ENCODE assay signal across 14 mouse cellular contexts in the genomic region with DNA sequence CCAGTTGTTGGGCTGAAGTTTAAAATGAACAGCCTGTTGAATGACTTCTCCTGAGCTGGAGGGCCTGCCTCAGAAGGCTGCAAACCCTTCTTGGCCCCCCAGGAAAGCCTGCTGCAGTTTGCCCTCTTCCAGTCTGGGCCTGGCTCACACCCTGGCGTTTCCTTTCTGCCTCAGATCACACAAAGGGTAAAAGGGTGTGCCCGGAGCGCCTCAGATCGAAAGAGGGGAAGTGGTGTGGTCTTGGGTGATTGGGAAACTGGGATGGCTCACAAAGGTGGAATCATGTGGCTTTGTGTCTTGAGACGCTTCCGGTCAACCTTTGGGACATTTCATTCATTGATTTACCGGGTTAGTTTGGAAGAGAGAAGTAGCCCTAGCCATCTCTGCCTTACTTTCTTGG. TPM values are rescaled to one million over a fixed set of nuclear protein-coding genes. Genes with fewer than 3 reads are reported as not detected.
DNase-seq lines count a peak whose midpoint lies in the region; ATAC-seq lines count a peak whose summit lies in the region.
"Had no signal": no experiment of that assay in that cellular context is flagged by ENCODE, and none has a peak within 500 bp of the region (broad histone marks: within the 10 kb centered on the region; RNA-seq: fewer than 3 reads in every experiment).

No protein-coding gene starts in this region.

- peak; percentile 94 for DNase-seq in heart, adult 11 months
- DNase-seq in heart, postnatal 4 days = no peak
- peak; percentile 71 for DNase-seq in 416B (ENCODE audit: low read depth)
- no peak for DNase-seq in B cell, adult 2 months
- no peak for DNase-seq in adrenal gland, adult 8-10 months
- DNase-seq in ovary, postnatal 36 days (ENCODE audit: low spot score) = no peak
- DNase-seq: kidney, postnatal 4 days; lung, embryonic 14.5 days had no signal

- peaks cover 56% of the 10 kb centered on the region for H3K4me1 ChIP-seq in brown adipose tissue, adult 24 weeks (ENCODE audit: control insufficient read depth, insufficient read depth, insufficient read length, low read length)

- peak; percentile 51 for ATAC-seq in megakaryocyte progenitor cell, adult 5-6 weeks (replicated peaks; ENCODE audit: poor library complexity)
- ATAC-seq: hindbrain, embryonic 16.5 days had no signal

- no peak overlapping the region for H3K4me3 ChIP-seq in brown adipose tissue, adult 24 weeks (ENCODE audit: insufficient read depth, low read depth, low read length)

- peak overlapping the region; percentile 17 for H3K27ac ChIP-seq in brown adipose tissue, adult 24 weeks (replicated peaks; ENCODE audit: low read depth, low read length)

RNA-seq across cellular contexts. Expression of gene B230217C12Rik, which starts 14.2 kb away (rescaled TPM):
- total RNA-seq in heart, postnatal 4 days (2021) = under 1 TPM; 0.77 to 0.79 TPM
- polyA plus RNA-seq in brown adipose tissue, adult 24 weeks (2012; ENCODE audit: insufficient read depth, insufficient read length, missing spikeins) = 0.59 and 2.0 TPM in 2 replicates
- 2.1 and 3.8 TPM in 2 replicates for total RNA-seq in megakaryocyte progenitor cell, adult 5-6 weeks (2015)
- total RNA-seq in megakaryocyte progenitor cell, adult 5-6 weeks (2017) = 0.17 TPM in 2 replicates
- total RNA-seq in adrenal gland, adult 8-10 months (2022) = 1 to 10 TPM; 3.7 to 7.2 (median 6.2) TPM

RNA-seq across cellular contexts. Expression of gene Lasp1, which starts 27.6 kb away (rescaled TPM):
- total RNA-seq in heart, postnatal 4 days (2021) = 10 to 100 TPM; 73.3 to 74.4 TPM
- 56.3 and 58.1 TPM in 2 replicates for polyA plus RNA-seq in brown adipose tissue, adult 24 weeks (2012; ENCODE audit: insufficient read depth, insufficient read length, missing spikeins)
- total RNA-seq in megakaryocyte progenitor cell, adult 5-6 weeks (2015) = 40.1 and 47.2 TPM in 2 replicates
- 139 and 201 TPM in 2 replicates for total RNA-seq in megakaryocyte progenitor cell, adult 5-6 weeks (2017)
- total RNA-seq in adrenal gland, adult 8-10 months (2022) = 100 to 1,000 TPM; 131 to 177 (median 143) TPM

RNA-seq across cellular contexts. Expression of gene Rpl23, which starts 44.2 kb away (rescaled TPM):
- 100 to 1,000 TPM; 738 to 764 TPM for total RNA-seq in heart, postnatal 4 days (2021)
- polyA plus RNA-seq in brown adipose tissue, adult 24 weeks (2012; ENCODE audit: insufficient read depth, insufficient read length, missing spikeins) = 268 and 348 TPM in 2 replicates
- 1,765 and 1,897 TPM in 2 replicates for total RNA-seq in megakaryocyte progenitor cell, adult 5-6 weeks (2015)
- 1,416 and 1,747 TPM in 2 replicates for total RNA-seq in megakaryocyte progenitor cell, adult 5-6 weeks (2017)
- total RNA-seq in adrenal gland, adult 8-10 months (2022) = 100 to 1,000 TPM; 753 to 943 (median 843) TPM

RNA-seq across cellular contexts. Expression of gene 1700001P01Rik, which starts 50.7 kb away (rescaled TPM):
- total RNA-seq in heart, postnatal 4 days (2021) = under 1 TPM in 1 of 2 experiments, not detected in 1; 0.45 TPM
- not detected in 2 replicates for polyA plus RNA-seq in brown adipose tissue, adult 24 weeks (2012; ENCODE audit: insufficient read depth, insufficient read length, missing spikeins)
- total RNA-seq in megakaryocyte progenitor cell, adult 5-6 weeks (2015) = 0.64 TPM in 1 of 2 replicates, not detected in the other
- 0.30 TPM in 1 of 2 replicates, not detected in the other for total RNA-seq in megakaryocyte progenitor cell, adult 5-6 weeks (2017)
- under 1 TPM in 3 of 4 experiments, not detected in 1; 0.49 to 0.67 (median 0.62) TPM for total RNA-seq in adrenal gland, adult 8-10 months (2022)
- total RNA-seq: gastrocnemius, adult 8-10 months; midbrain, postnatal 0 days had no signal
- polyA plus RNA-seq: heart, embryonic 14.5 days; lung, embryonic 14.5 days; midbrain, postnatal 0 days had no signal

RNA-seq across cellular contexts. Expression of gene Fbxo47, which starts 57.5 kb away (rescaled TPM):
- total RNA-seq in heart, postnatal 4 days (2021) = 1 to 10 TPM in 1 of 2 experiments, under 1 TPM in 1; 0.79 to 1.2 TPM
- 1.3 and 1.8 TPM in 2 replicates for polyA plus RNA-seq in brown adipose tissue, adult 24 weeks (2012; ENCODE audit: insufficient read depth, insufficient read length, missing spikeins)
- not detected in 2 replicates for total RNA-seq in megakaryocyte progenitor cell, adult 5-6 weeks (2015)
- total RNA-seq in megakaryocyte progenitor cell, adult 5-6 weeks (2017) = 0.12 and 1.6 TPM in 2 replicates
- 1 to 10 TPM in 3 of 4 experiments, under 1 TPM in 1; 0.94 to 1.8 (median 1.2) TPM for total RNA-seq in adrenal gland, adult 8-10 months (2022)

Comparison
In these comparisons a context has a peak if more than half of its experiments do, and no peak if none do; other contexts are left out.
1. DNase-seq: peak in heart, adult 11 months (single experiment) and 416B (single experiment); none in heart, postnatal 4 days (single experiment), B cell, adult 2 months (0 of 2), adrenal gland, adult 8-10 months (single experiment) and ovary, postnatal 36 days (single experiment).